Mouse (Mus musculus) heart, postnatal 0 days (tissue): ENCODE measurements around the gene Aldh1a2.

ENCODE experiments used
- CTCF ChIP-seq: IDR thresholded peaks from 2 replicates; pipeline ENCODE4 v1.5.1; 2016; ENCODE audit warnings: antibody characterized with exemption, control low read depth, low read depth
- EP300 ChIP-seq: IDR thresholded peaks from 2 replicates; pipeline ENCODE4 v1.6.1; 2016; ENCODE audit warnings: antibody characterized with exemption, low read depth

DNA sequence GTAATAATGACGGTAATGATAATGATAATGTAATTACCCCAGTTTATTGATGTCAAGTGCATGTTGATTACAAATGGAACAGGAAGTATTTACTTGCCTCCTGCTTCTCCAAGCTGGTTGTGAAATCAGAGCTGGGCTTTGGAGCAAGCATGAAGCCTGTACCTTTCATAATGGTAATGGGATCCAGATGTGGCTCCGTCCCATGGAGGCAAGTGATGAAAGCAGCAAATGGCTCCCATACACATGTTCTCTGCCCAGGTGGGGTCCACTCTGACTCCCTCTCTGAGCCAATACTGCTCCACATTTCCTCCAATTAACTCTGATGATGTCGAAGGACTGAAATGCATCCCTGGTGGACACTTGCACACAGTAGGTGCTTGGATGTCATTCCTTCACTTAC, 121.8 kb downstream of the Aldh1a2 start:
- TF ChIP-seq CTCF (no peak), EP300 (no peak)
